Mouse (Mus musculus) stomach, postnatal 0 days (tissue): Measurements from ENCODE around the gene Tsr3.

ENCODE experiments used
- CTCF ChIP-seq: IDR thresholded peaks from 2 replicates; pipeline ENCODE4 v1.5.1; 2016; ENCODE audit warnings: antibody characterized with exemption, low read depth, mild to moderate bottlenecking, moderate library complexity
- EP300 ChIP-seq: optimal IDR thresholded peaks from 2 replicates; pipeline ENCODE3; 2016; ENCODE audit warnings: antibody characterized with exemption

DNA sequence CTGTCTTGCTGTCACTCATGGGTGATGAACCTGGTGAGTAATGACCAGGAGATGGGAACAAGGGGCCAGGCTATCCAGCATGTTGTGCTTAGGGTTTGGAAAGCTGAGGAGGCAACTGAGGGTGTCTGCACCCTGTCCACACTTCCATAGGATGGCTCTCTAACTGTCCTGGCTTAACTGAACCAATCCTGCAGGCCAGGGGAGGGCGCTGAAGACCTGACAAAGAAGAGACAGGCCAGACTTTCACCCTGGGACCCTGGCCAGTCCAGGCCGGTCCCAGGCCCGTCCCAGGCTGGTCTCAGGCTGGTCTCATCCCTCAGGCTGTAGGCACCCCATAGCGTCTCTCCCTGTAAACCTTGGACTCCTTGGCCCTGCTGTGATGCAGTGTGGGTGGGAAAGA is 50.4 kb downstream of the Tsr3 start:
- TF ChIP-seq CTCF (peak; percentile 29; the same call in 1 of the 2 replicates), EP300 (no peak)
